Mouse (Mus musculus) embryonic fibroblast, embryonic 13.5 days (primary cell): ENCODE measurements around the gene Slc7a5.

Source experiments
- CTCF ChIP-seq: IDR thresholded peaks from 2 replicates; pipeline ENCODE4 v1.5.1; 2011; ENCODE audit warnings: mild to moderate bottlenecking, control low read depth, low read length, moderate library complexity, borderline replicate concordance; ENCODE audit not compliant: insufficient read depth
- POLR2A ChIP-seq: IDR thresholded peaks from 2 replicates; pipeline ENCODE4 v1.6.1; 2011; ENCODE audit warnings: low read depth, mild to moderate bottlenecking, control low read depth, low read length, moderate library complexity

DNA sequence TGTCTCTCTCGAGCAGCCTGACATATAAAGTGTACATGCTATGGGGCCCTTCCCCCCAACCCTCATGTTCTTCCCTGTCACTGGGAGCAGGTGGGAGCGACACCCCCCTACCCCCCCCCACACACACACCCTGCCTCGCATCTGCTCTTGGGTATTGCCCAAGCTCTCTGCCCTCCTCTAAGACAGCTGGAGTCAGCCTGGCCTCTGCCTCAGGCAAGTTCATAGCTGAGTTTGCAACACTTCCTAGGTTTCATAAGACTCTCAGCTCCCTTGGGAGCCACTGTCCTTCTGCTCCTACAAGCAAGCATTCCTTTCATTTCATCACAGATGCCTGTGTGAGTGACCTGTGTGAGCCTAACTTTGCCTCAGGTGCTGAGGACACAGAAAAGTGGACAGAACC is 12.2 kb upstream of the Slc7a5 start:
- TF ChIP-seq POLR2A (no peak), CTCF (no peak)
